In the genomic region with DNA sequence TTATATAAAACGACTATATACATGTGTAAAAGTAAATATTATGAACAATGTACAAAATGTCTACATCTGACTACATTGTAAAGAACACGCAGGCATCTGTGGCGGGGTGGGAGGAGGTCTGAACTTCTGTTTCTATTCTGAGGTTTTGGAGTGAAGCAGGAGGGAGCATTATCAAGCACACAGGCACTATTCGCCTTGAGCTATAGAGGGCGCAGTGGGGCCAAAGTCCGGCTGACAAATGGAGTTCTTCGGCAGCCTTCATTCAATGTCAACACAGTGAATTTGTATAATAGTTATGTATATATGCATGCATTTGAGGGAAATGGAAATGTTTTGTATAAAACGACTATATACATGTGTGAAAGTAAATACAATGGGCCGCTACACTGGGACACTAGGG, we compare ENCODE assay signal across 9 mouse cellular contexts. TPM values are rescaled to one million over a fixed set of nuclear protein-coding genes. Genes with fewer than 3 reads are reported as not detected.
A peak's percentile ranks its signal among the peaks of the same experiment; 100 is the strongest.
DNase-seq lines count a peak whose midpoint lies in the region; ATAC-seq lines count a peak whose summit lies in the region.
"Had no signal": no experiment of that assay in that cellular context is flagged by ENCODE, and none has a peak within 500 bp of the region (broad histone marks: within the 10 kb centered on the region; RNA-seq: fewer than 3 reads in every experiment).

No protein-coding gene starts in this region.

- DNase-seq in left cerebral cortex, adult 18-20 months (ENCODE audit: low spot score in 2 of 2): peak; percentile 24 to 26
- DNase-seq in left cerebral cortex, adult 11 months (ENCODE audit: low spot score): no peak
- peak; percentile 64 for DNase-seq in brain, adult 2 months (ENCODE audit: low read depth, low spot score)
- DNase-seq in left cerebral cortex, postnatal 4 days: peak; percentile 43
- DNase-seq in mesoderm, embryonic 11.5 days (ENCODE audit: low read depth, low spot score): peak; percentile 39

- ATAC-seq in forebrain, embryonic 13.5 days: peak; percentile 30
- peak; percentile 84 to 92 for ATAC-seq in hematopoietic stem cell, adult 5-6 weeks (replicated peaks in 1 of 2; ENCODE audit: insufficient read depth in 1 of 2, low FRiP score in 2 of 2, low TSS enrichment in 1 of 2, low read depth in 1 of 2, poor library complexity in 2 of 2, severe bottlenecking in 2 of 2)
- no peak for ATAC-seq in stomach, embryonic 15.5 days (ENCODE audit: insufficient read depth, low FRiP score, low read depth)

- WGBS in forebrain, embryonic 13.5 days: 14% methylated on average over 9 of the region's 9 CpGs
- WGBS in stomach, embryonic 15.5 days: 7% methylated on average over 9 of the region's 9 CpGs

- H3K27ac ChIP-seq in forebrain, embryonic 13.5 days: no peak overlapping the region
- no peak overlapping the region for H3K27ac ChIP-seq in stomach, embryonic 15.5 days

- no peaks in the 10 kb centered on the region for H3K36me3 ChIP-seq in forebrain, embryonic 13.5 days (ENCODE audit: poor library complexity, severe bottlenecking)
- H3K36me3 ChIP-seq in stomach, embryonic 15.5 days: no peaks in the 10 kb centered on the region

- H3K27me3 ChIP-seq in forebrain, embryonic 13.5 days: 0 out of 2 replicates have a peak, but pooled peaks cover 3% of the 10 kb centered on the region
- H3K27me3 ChIP-seq in stomach, embryonic 15.5 days (replicated peaks): no peaks in the 10 kb centered on the region

- H3K9me3 ChIP-seq in forebrain, embryonic 13.5 days (replicated peaks): no peaks in the 10 kb centered on the region
- H3K9me3 ChIP-seq in stomach, embryonic 15.5 days: no peaks in the 10 kb centered on the region

- H3K4me2 ChIP-seq in forebrain, embryonic 13.5 days: peak overlapping the region; percentile 61
- H3K4me2 ChIP-seq in stomach, embryonic 15.5 days: peak overlapping the region; percentile 49

- H3K4me3 ChIP-seq in forebrain, embryonic 13.5 days: peak overlapping the region; percentile 34
- H3K4me3 ChIP-seq in stomach, embryonic 15.5 days (replicated peaks): peak overlapping the region; percentile 27; the same call in 1 of the 2 replicates

- intact Hi-C loops in left cerebral cortex, postnatal 4 days (cut with DNase I): no loop called here

- 0 out of 2 replicates have a peak overlapping the region, but pooled peaks have one; percentile 54 for H3K9ac ChIP-seq in forebrain, embryonic 13.5 days
- H3K9ac ChIP-seq in stomach, embryonic 15.5 days: no peak overlapping the region

- no peaks in the 10 kb centered on the region for H3K4me1 ChIP-seq in forebrain, embryonic 13.5 days
- no peaks in the 10 kb centered on the region for H3K4me1 ChIP-seq in stomach, embryonic 15.5 days

RNA-seq across cellular contexts. Expression of a gene that starts 26.1 kb away (rescaled TPM):
- 10 to 100 TPM; 30.8 to 33.2 TPM for total RNA-seq in left cerebral cortex, adult 18-20 months (2021)
- polyA plus RNA-seq in forebrain, embryonic 13.5 days (2015; fragmentation: Nextera tagmentation; extraction: Ambion mirVana): 37.2 and 40.0 TPM in 2 replicates
- total RNA-seq in hematopoietic stem cell, adult 5-6 weeks (2017): 6.0 and 10.6 TPM in 2 replicates
- total RNA-seq in left cerebral cortex, postnatal 4 days (2021): 10 to 100 TPM; 48.5 to 51.1 TPM
- 23.2 and 24.7 TPM in 2 replicates for polyA plus RNA-seq in stomach, embryonic 15.5 days (2015; fragmentation: Nextera tagmentation; extraction: Ambion mirVana)

RNA-seq across cellular contexts. Expression of a gene that starts 57.3 kb away (rescaled TPM):
- not detected for total RNA-seq in left cerebral cortex, adult 18-20 months (2021)
- polyA plus RNA-seq in forebrain, embryonic 13.5 days (2015; fragmentation: Nextera tagmentation; extraction: Ambion mirVana): not detected in 2 replicates
- not detected in 2 replicates for total RNA-seq in hematopoietic stem cell, adult 5-6 weeks (2017)
- under 1 TPM in 1 of 2 experiments, not detected in 1; 0.14 TPM for total RNA-seq in left cerebral cortex, postnatal 4 days (2021)
- polyA plus RNA-seq in stomach, embryonic 15.5 days (2015; fragmentation: Nextera tagmentation; extraction: Ambion mirVana): 0.24 TPM in 1 of 2 replicates, not detected in the other
- polyA plus RNA-seq: macrophage had no signal
